Mouse (Mus musculus) ovary, adult 18-20 months (tissue): Measurements from ENCODE around the gene Rasgrf2.
A peak's percentile ranks its signal among the peaks of the same experiment; 100 is the strongest.

ENCODE experiments used
- DNase-seq: peaks from one replicate; pipeline ENCODE4 v3.0.0; 2022; ENCODE audit warnings: low spot score, mixed read lengths

Gene Rasgrf2

GRCm38 (mm10) chr13:92041584-92042563, 89.6 kb downstream of the Rasgrf2 start:
- no peak for DNase-seq

- DNase-seq: no peak
These were observed 100.9 kb downstream of the Rasgrf2 start for GRCm38 (mm10) chr13:92030364-92031057.

- no peak for DNase-seq
These were observed 101.8 kb downstream of the Rasgrf2 start for GRCm38 (mm10) chr13:92029666-92030065.

- no peak for DNase-seq
These were observed 103.5 kb downstream of the Rasgrf2 start for GRCm38 (mm10) chr13:92027951-92028350.

GRCm38 (mm10) chr13:92026651-92027050, 104.8 kb downstream of the Rasgrf2 start:
- no peak for DNase-seq

- DNase-seq: no peak
These were observed 106.3 kb downstream of the Rasgrf2 start for GRCm38 (mm10) chr13:92025124-92025523.

GRCm38 (mm10) chr13:92022202-92022601, 109.3 kb downstream of the Rasgrf2 start:
- DNase-seq: no peak

GRCm38 (mm10) chr13:91996929-91997328, 134.5 kb downstream of the Rasgrf2 start:
- DNase-seq: no peak

- DNase-seq: no peak
These were observed 140.0 kb downstream of the Rasgrf2 start for GRCm38 (mm10) chr13:91991412-91991811.

- DNase-seq: no peak
These were observed 140.7 kb downstream of the Rasgrf2 start for GRCm38 (mm10) chr13:91990709-91991284.

- no peak for DNase-seq
These were observed 143.1 kb downstream of the Rasgrf2 start for GRCm38 (mm10) chr13:91988378-91988777.

- DNase-seq: no peak
These were observed 144.5 kb downstream of the Rasgrf2 start for GRCm38 (mm10) chr13:91986958-91987357.

- no peak for DNase-seq
These were observed 145.4 kb downstream of the Rasgrf2 start for GRCm38 (mm10) chr13:91985915-91986589.

GRCm38 (mm10) chr13:91985019-91985418, 146.4 kb downstream of the Rasgrf2 start:
- no peak for DNase-seq

- peak; percentile 19 for DNase-seq
These were observed 149.4 kb downstream of the Rasgrf2 start for GRCm38 (mm10) chr13:91982080-91982479.

- no peak for DNase-seq
These were observed 150.0 kb downstream of the Rasgrf2 start for GRCm38 (mm10) chr13:91981414-91981813.

- no peak for DNase-seq
These were observed 154.5 kb downstream of the Rasgrf2 start for GRCm38 (mm10) chr13:91976971-91977370.

- DNase-seq: no peak
These were observed 154.9 kb downstream of the Rasgrf2 start for GRCm38 (mm10) chr13:91976541-91976940.

GRCm38 (mm10) chr13:91974154-91974553, 157.3 kb downstream of the Rasgrf2 start:
- no peak for DNase-seq

- DNase-seq: no peak
These were observed 160.2 kb downstream of the Rasgrf2 start for GRCm38 (mm10) chr13:91971246-91971645.

GRCm38 (mm10) chr13:91956474-91956873, 175.0 kb downstream of the Rasgrf2 start:
- DNase-seq: no peak

GRCm38 (mm10) chr13:91955646-91956045, 175.8 kb downstream of the Rasgrf2 start:
- DNase-seq: no peak
